Mouse (Mus musculus): ENCODE data around the gene Nim1k.

The Nim1k gene

GRCm38 (mm10) chr13:119755681-119756471 lies at the start of gene Nim1k:
Nim1k (minus strand) TSS chr13:119755882.
- peak; percentile 85 for DNase-seq (ENCODE audit: extremely low spot score)

GRCm38 (mm10) chr13:119797656-119798055 lies 42.0 kb upstream of the Nim1k start:
- no peak for DNase-seq (ENCODE audit: extremely low spot score)

- no peak for DNase-seq (ENCODE audit: extremely low spot score)
Observed at GRCm38 (mm10) chr13:119792791-119793404, 37.2 kb upstream of the Nim1k start.

GRCm38 (mm10) chr13:119791580-119792135 lies 36.0 kb upstream of the Nim1k start:
- peak; percentile 48 for DNase-seq (ENCODE audit: extremely low spot score)

- DNase-seq (ENCODE audit: extremely low spot score): peak; percentile 94
Observed at GRCm38 (mm10) chr13:119790761-119791579, 35.3 kb upstream of the Nim1k start, which contains the start of gene Zfp131. Zfp131 (minus strand) TSS chr13:119790889.

DNA sequence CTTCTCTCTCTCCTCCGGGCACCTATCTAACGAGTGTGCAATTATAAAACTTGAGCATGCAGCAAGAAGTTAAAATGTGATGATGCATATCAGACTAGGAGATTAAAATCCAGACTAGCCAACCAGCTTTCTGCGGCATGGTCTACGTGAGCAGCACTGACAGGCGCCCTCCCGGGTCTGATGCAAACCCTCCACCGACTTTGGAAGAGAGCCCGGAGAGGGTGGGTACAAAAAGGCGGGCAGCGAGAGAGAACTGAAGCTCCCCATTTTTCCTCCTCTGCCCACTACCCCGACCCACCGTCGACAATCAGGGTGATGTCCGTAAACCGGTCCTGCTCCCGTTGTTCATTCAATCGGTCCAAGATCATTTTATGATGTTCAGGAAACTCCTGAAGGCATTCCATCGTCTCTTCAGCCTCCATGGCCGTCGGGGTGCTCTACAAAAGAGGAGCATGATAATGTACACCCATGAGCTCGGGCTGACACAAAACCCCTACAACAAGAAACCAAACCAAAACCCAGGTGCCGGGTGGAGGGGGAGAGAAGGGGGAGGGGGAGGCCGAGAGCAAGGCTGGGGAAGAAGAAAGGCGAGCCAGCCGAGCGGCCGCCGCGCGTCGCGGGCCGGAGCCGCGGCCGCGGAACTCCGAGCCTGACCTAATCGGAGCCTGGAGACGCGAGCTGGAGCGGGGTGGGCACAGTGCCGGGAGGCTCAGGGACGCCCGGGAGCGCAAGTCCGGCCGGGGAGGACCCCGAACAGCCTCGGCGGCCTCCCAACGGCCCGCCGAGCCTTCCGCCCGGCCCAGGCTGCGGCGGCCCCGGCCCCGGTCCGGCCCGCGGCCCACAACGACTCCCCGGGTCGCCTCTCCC lies 34.4 kb upstream of the Nim1k start:
- peak; percentile 31 for DNase-seq (ENCODE audit: extremely low spot score)

DNA sequence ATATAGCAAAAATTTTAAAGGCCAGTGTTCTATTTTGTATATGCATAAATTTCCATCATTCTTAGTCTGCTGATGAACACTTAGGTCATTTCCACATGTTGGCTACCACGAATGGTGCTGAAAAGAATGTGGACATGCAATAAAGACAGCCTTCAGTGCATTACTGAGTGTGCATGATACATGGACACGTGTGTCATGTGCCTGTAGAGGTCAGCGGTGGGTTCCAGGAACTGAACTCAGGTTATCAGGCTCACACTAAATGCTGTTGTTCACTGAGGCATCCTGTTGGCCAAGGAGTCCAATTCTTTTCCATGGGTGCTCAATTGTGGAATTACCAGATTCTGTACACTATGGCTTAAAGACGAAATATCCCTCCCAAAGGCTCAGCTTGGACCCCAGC lies 27.9 kb upstream of the Nim1k start:
- no peak for DNase-seq (ENCODE audit: extremely low spot score)

- no peak for DNase-seq (ENCODE audit: extremely low spot score)
Observed at GRCm38 (mm10) chr13:119768541-119768940, 12.9 kb upstream of the Nim1k start.

GRCm38 (mm10) chr13:119766480-119766879 lies 10.8 kb upstream of the Nim1k start:
- no peak for DNase-seq (ENCODE audit: extremely low spot score)

DNA sequence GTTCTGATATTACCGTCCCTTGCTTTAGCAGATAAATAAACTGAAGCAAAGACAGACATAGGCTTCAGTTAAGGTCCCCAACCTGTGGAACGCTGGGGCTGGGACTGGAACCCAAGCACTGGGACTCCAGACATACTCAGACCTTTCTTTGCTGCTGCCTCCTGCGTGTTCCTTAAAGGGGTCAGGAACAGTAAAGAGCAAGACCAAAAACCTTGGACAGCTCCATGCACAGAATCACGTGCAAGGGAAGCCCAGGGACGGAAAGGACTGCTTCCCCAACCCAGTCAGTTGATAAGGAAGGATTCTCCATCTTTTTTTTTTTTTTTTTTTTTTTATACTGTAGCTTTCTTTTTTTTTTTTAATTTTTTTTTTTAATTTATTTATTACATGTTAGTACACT lies 1.1 kb upstream of the Nim1k start:
- no peak for DNase-seq (ENCODE audit: extremely low spot score)

- no peak for DNase-seq (ENCODE audit: extremely low spot score)
Observed at GRCm38 (mm10) chr13:119755141-119755547, 538 bp downstream of the Nim1k start.

DNA sequence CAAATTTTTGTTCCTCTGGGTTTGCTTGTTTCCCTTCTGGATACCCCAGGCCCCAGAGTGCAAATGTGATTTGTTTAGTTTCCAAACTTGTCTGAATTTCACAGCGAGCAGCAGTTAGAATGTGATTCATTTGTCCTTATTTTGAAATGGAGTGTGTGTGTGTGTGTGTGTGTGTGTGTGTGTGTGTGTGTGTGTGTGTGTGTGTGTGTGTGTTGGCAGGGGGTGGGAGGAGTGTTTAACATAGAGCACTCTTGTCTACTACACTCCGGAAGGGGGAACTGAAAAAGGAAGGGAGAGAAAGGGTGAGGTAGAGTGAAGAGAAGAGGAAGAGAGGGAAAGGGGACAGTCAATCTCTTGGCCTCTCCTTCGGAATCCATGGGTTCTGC lies 1.1 kb downstream of the Nim1k start:
- no peak for DNase-seq (ENCODE audit: extremely low spot score)

GRCm38 (mm10) chr13:119753859-119754634 lies 1.6 kb downstream of the Nim1k start:
- no peak for DNase-seq (ENCODE audit: extremely low spot score)

GRCm38 (mm10) chr13:119746930-119747329 lies 8.8 kb downstream of the Nim1k start:
- no peak for DNase-seq (ENCODE audit: extremely low spot score)

DNA sequence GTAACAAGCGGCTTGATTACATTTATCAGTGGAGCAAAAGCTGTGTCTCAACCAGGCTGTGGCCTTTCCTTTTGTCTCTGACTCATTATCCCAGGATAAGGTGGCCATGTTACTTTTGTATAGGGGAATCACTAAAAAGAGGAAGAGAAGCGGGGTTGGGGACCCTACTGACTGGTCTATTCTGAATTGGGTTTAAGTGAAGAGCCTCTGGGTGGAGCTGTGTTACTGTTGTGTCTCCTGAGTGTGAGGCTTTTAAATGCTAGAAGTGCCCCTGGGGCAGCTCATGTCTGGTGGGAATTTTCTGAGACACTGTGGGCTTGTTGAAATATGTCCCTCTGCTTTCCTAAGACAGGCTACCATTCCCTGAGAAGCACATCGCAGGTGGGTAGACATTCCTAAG lies 12.2 kb downstream of the Nim1k start:
- no peak for DNase-seq (ENCODE audit: extremely low spot score)

DNA sequence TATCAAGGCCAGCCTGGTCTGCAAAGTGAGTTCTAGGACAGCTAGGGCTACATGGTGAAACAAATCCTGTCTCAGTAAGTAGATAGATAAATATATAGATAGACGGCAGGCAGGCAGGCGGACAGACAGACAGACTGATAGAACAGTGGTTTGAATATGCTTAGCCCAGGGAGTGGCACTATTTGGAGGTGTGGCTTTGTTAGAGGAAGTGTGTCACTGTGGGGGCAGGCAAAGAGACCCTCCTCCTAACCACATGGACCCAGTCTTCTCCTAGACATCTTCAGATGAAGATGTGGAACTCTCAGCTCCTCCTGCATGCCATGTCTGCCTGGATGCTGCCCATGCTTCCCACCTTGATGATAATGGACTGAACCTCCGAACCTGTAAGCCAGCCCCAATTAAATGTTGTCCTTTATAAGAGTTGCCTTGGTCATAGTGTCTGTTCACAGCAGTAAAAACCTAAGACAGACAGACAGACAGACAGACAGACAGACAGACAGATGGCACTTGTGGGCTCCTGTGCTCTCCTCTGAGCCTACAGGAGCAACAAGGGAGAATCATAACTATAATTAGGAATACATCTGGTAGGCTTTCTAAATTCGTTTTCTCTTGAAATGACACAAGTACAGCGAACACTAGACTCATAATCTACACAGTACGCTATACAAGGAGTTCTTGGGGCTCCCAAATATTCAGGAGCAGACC lies 12.8 kb downstream of the Nim1k start:
- no peak for DNase-seq (ENCODE audit: extremely low spot score)

- peak; percentile 48 for DNase-seq (ENCODE audit: extremely low spot score)
Observed at GRCm38 (mm10) chr13:119741390-119742237, 14.1 kb downstream of the Nim1k start.

- DNase-seq (ENCODE audit: extremely low spot score): no peak
Observed at GRCm38 (mm10) chr13:119731448-119731847, 24.2 kb downstream of the Nim1k start.

DNA sequence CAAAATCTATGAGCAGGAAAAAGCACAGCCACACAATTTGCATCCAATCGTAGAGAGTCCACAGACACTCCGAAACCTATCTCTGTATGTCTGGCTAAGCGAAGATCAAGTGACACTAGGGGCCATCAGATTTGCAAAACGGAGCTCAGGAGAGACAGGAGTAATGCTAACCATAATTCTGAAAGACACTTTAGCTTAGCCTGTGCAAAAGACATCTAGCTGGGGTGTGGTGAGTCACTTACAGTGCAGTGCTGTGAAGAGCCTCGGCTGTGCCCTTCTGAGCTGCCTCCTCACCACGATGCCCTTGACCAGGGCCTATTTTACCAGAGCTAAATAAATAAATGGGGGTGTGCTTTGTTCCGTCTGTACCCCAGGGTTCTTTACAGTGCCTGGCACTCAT lies 26.3 kb downstream of the Nim1k start:
- DNase-seq (ENCODE audit: extremely low spot score): no peak
